Mouse (Mus musculus): ENCODE results near the gene Plekhh3.

The Plekhh3 gene

GRCm38 (mm10) chr11:101152825-101153224 is 18.3 kb downstream of the Plekhh3 start:
- TF ChIP-seq GATA4 (IDR thresholded peaks at IDR 0.05; ENCODE audit: insufficient replicate concordance, low read length), result no peak

- TF ChIP-seq GATA4 (IDR thresholded peaks at IDR 0.05; ENCODE audit: insufficient replicate concordance, low read length), result no peak
These were observed 20.1 kb downstream of the Plekhh3 start for GRCm38 (mm10) chr11:101151063-101151462.

GRCm38 (mm10) chr11:101149178-101150105 is 21.7 kb downstream of the Plekhh3 start:
- TF ChIP-seq GATA4 (IDR thresholded peaks at IDR 0.05; ENCODE audit: insufficient replicate concordance, low read length), result no peak

- no peak for TF ChIP-seq GATA4 (IDR thresholded peaks at IDR 0.05; ENCODE audit: insufficient replicate concordance, low read length)
These were observed 22.4 kb downstream of the Plekhh3 start for GRCm38 (mm10) chr11:101148751-101149150.

GRCm38 (mm10) chr11:101146377-101146776 is 24.8 kb downstream of the Plekhh3 start:
- TF ChIP-seq GATA4 (IDR thresholded peaks at IDR 0.05; ENCODE audit: insufficient replicate concordance, low read length), result no peak

GRCm38 (mm10) chr11:101143338-101144225 is 27.6 kb downstream of the Plekhh3 start:
- no peak for TF ChIP-seq GATA4 (IDR thresholded peaks at IDR 0.05; ENCODE audit: insufficient replicate concordance, low read length)

- TF ChIP-seq GATA4 (IDR thresholded peaks at IDR 0.05; ENCODE audit: insufficient replicate concordance, low read length), result no peak
These were observed 28.8 kb downstream of the Plekhh3 start for GRCm38 (mm10) chr11:101142215-101142967.

- TF ChIP-seq GATA4 (IDR thresholded peaks at IDR 0.05; ENCODE audit: insufficient replicate concordance, low read length), result no peak
These were observed 30.1 kb downstream of the Plekhh3 start for GRCm38 (mm10) chr11:101141088-101141487.

GRCm38 (mm10) chr11:101140164-101140819 is 30.9 kb downstream of the Plekhh3 start:
- TF ChIP-seq GATA4 (IDR thresholded peaks at IDR 0.05; ENCODE audit: insufficient replicate concordance, low read length), result no peak

- TF ChIP-seq GATA4 (IDR thresholded peaks at IDR 0.05; ENCODE audit: insufficient replicate concordance, low read length), result no peak
These were observed 32.5 kb downstream of the Plekhh3 start for GRCm38 (mm10) chr11:101138536-101139181.

GRCm38 (mm10) chr11:101137000-101137399 is 34.2 kb downstream of the Plekhh3 start:
- no peak for TF ChIP-seq GATA4 (IDR thresholded peaks at IDR 0.05; ENCODE audit: insufficient replicate concordance, low read length)

- TF ChIP-seq GATA4 (IDR thresholded peaks at IDR 0.05; ENCODE audit: insufficient replicate concordance, low read length), result no peak
These were observed 36.8 kb downstream of the Plekhh3 start for GRCm38 (mm10) chr11:101134217-101134865.

GRCm38 (mm10) chr11:101133037-101133436 is 38.1 kb downstream of the Plekhh3 start:
- peak; percentile 34; the same call in 1 of the 2 replicates for TF ChIP-seq GATA4 (IDR thresholded peaks at IDR 0.05; ENCODE audit: insufficient replicate concordance, low read length)
